7 mouse cellular contexts compared by ENCODE assay signal in genomic region chr14:105258379-105259034, GRCm38 (mm10). TPM values are rescaled to one million over a fixed set of nuclear protein-coding genes. Genes with fewer than 3 reads are reported as not detected.
DNase-seq lines count a peak whose midpoint lies in the region; ATAC-seq lines count a peak whose summit lies in the region.

Gene Ndfip2 (plus strand): TSS chr14:105258573.

- peak within 1 kb of the TSS; percentile 80 for H3K4me3 ChIP-seq in intestine, embryonic 14.5 days (ENCODE audit: low read depth, low read length)
- H3K4me3 ChIP-seq in midbrain, embryonic 11.5 days (ENCODE audit: low read depth, low read length): peak within 1 kb of the TSS; percentile 85

- H3K27me3 ChIP-seq in intestine, embryonic 14.5 days (replicated peaks; ENCODE audit: control insufficient read depth, insufficient read depth, low read length): no peaks in the 10 kb centered on the region
- H3K27me3 ChIP-seq in midbrain, embryonic 11.5 days (ENCODE audit: control insufficient read depth, insufficient read depth, low read length): no peaks in the 10 kb centered on the region

- H3K9me3 ChIP-seq in intestine, embryonic 14.5 days (ENCODE audit: control insufficient read depth, low read length): no peaks in the 10 kb centered on the region
- H3K9me3 ChIP-seq in midbrain, embryonic 11.5 days (ENCODE audit: control insufficient read depth, low read length): no peaks in the 10 kb centered on the region

- under 1% methylated on average over 53 of the region's 70 CpGs for WGBS in intestine, embryonic 14.5 days
- WGBS in midbrain, embryonic 11.5 days: under 1% methylated on average over 62 of the region's 70 CpGs

- peak within 1 kb of the TSS; percentile 67 for H3K4me2 ChIP-seq in intestine, embryonic 14.5 days (ENCODE audit: low read length)
- peak within 1 kb of the TSS; percentile 66 for H3K4me2 ChIP-seq in midbrain, embryonic 11.5 days

- H3K9ac ChIP-seq in intestine, embryonic 14.5 days (ENCODE audit: low read length): peak within 1 kb of the TSS; percentile 88
- peak within 1 kb of the TSS; percentile 87 for H3K9ac ChIP-seq in midbrain, embryonic 11.5 days (ENCODE audit: low read length)

- intact Hi-C loops in gastrocnemius, postnatal 14 days (cut with DNase I; ENCODE audit: low total_unique reads): no loop called here
- intact Hi-C loops in left cerebral cortex, postnatal 36 days (cut with DNase I): no loop called here

- ATAC-seq in intestine, embryonic 14.5 days (replicated peaks; ENCODE audit: low FRiP score, low TSS enrichment, low read depth): peak; percentile 95
- ATAC-seq in midbrain, embryonic 11.5 days (ENCODE audit: low FRiP score): peak; percentile 96

- H3K27ac ChIP-seq in intestine, embryonic 14.5 days (ENCODE audit: low read depth): peak within 1 kb of the TSS; percentile 91
- H3K27ac ChIP-seq in midbrain, embryonic 11.5 days (ENCODE audit: low read depth, low read length): peak within 1 kb of the TSS; percentile 84

- H3K36me3 ChIP-seq in intestine, embryonic 14.5 days (ENCODE audit: control insufficient read depth, insufficient read depth, low read length): no peaks in the 10 kb centered on the region
- H3K36me3 ChIP-seq in midbrain, embryonic 11.5 days (ENCODE audit: control insufficient read depth, insufficient read depth, low read length): no peaks in the 10 kb centered on the region

- peaks cover 8% of the 10 kb centered on the region for H3K4me1 ChIP-seq in intestine, embryonic 14.5 days (replicated peaks; ENCODE audit: control insufficient read depth, insufficient read depth, low read length)
- peaks cover 3% of the 10 kb centered on the region; the same call in 1 of the 2 replicates for H3K4me1 ChIP-seq in midbrain, embryonic 11.5 days (ENCODE audit: control insufficient read depth, insufficient read depth, low read length)

- DNase-seq in adrenal gland, adult (ENCODE audit: inconsistent age in 2 of 2, low spot score in 1 of 2): peak; percentile 92 to 95
- DNase-seq in embryo, embryonic 10 days (ENCODE audit: low spot score): peak; percentile 86
- DNase-seq in gastrocnemius, postnatal 14 days: peak; percentile 87
- peak; percentile 84 for DNase-seq in intestine, embryonic 14.5 days (ENCODE audit: low spot score)
- peak; percentile 84 to 93 for DNase-seq in left cerebral cortex, postnatal 36 days (ENCODE audit: low spot score in 2 of 2)
- peak; percentile 97 for DNase-seq in midbrain, embryonic 11.5 days (ENCODE audit: low spot score, missing footprints)
- DNase-seq in skeletal muscle tissue, adult 2 months (ENCODE audit: low read depth, low spot score): peak; percentile 77

RNA-seq across cellular contexts. Expression of gene Ndfip2, which starts in this region (rescaled TPM):
- 10 to 100 TPM; 12.7 to 16.1 TPM for total RNA-seq in gastrocnemius, postnatal 14 days (2021)
- polyA plus RNA-seq in intestine, embryonic 14.5 days (2014; fragmentation: Nextera tagmentation; extraction: Ambion mirVana): 76.8 and 95.3 TPM in 2 replicates
- total RNA-seq in left cerebral cortex, postnatal 36 days (2021): 100 to 1,000 TPM; 106 to 115 TPM
- polyA plus RNA-seq in midbrain, embryonic 11.5 days (2014; fragmentation: Nextera tagmentation; extraction: Ambion mirVana): 76.1 and 77.0 TPM in 2 replicates

Comparison
In these comparisons a context has a peak if more than half of its experiments do, and no peak if none do; other contexts are left out.
1. Peak in every context shown above with its lines: DNase-seq, ATAC-seq, H3K4me3 ChIP-seq and H3K27ac ChIP-seq.
2. RNA of gene Ndfip2 (total RNA-seq): 106 to 115 TPM in left cerebral cortex, postnatal 36 days; 12.7 to 16.1 TPM in gastrocnemius, postnatal 14 days; every median in the first group is over 4 times any median in the second.